Mouse (Mus musculus): Measurements from ENCODE around the gene Rangap1. TPM values are rescaled to one million over a fixed set of nuclear protein-coding genes. Genes with fewer than 3 reads are reported as not detected.
A peak's percentile ranks its signal among the peaks of the same experiment; 100 is the strongest.
"Not testable (repeated sequence)": the region's sequence is repeated elsewhere in the genome, so short reads cannot be mapped to it uniquely, and the experiment has no call there.

Gene Rangap1
- total RNA-seq, 2 experiments from 2014 or later: 53.6 to 62.6 TPM

GRCm38 (mm10) chr15:81745601-81746114 is 328 bp upstream of the Rangap1 start:
- peak; percentile 46 to 55 for DNase-seq (ENCODE audit: low spot score in 2 of 2)

DNA sequence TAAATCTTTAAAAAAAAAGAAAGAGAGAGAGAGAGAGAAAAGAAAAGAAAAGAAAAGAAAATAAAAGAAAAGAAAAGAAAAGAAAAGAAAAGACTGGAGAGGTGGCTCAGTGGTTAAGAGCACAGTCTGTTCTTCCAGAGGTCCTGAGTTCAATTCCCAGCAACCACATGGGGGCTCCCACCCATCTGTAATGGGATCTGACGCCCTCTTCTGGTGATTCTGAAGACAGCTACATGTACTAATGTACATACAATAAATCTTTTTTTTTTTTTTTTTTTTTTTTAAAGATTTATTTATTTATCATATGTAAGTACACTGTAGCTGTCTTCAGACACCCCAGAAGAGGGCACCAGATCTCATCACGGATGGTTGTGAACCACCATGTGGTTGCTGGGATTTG is 3.0 kb downstream of the Rangap1 start:
- DNase-seq (ENCODE audit: low spot score in 2 of 2): not testable (repeated sequence)

GRCm38 (mm10) chr15:81739924-81740323 is 5.4 kb downstream of the Rangap1 start:
- no peak for DNase-seq (ENCODE audit: low spot score in 2 of 2)

GRCm38 (mm10) chr15:81739296-81739695 is 6.0 kb downstream of the Rangap1 start:
- no peak for DNase-seq (ENCODE audit: low spot score in 2 of 2)

DNA sequence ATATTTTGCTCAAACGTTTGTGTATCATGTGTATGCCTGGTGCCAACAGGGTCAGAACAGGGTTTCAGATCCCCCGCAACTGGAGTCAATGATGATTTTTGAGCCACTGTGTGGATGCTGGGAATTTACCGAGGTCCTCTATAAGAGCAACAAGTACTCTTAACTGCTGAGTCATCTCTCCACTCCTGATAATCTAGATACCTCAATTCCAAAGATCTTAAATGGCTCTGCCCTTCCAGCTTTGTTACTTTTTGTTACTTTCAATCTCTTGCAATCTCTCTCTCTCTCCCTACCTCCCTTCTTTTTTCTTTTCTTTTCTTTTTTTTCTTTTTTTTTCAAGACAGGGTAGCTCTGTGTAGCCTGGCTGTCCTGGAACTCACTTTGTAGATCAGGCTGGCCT is 10.3 kb downstream of the Rangap1 start:
- no peak for DNase-seq (ENCODE audit: low spot score in 2 of 2)

- peak; percentile 86 to 88 for DNase-seq (ENCODE audit: low spot score in 2 of 2)
These were observed 15.3 kb downstream of the Rangap1 start for GRCm38 (mm10) chr15:81729792-81730635.

- DNase-seq (ENCODE audit: low spot score in 2 of 2): peak in 1 of 2 experiments; percentile 11
These were observed 16.0 kb downstream of the Rangap1 start for GRCm38 (mm10) chr15:81729241-81729791.

- no peak for DNase-seq (ENCODE audit: low spot score in 2 of 2)
These were observed 19.4 kb downstream of the Rangap1 start for GRCm38 (mm10) chr15:81725965-81726364.

DNA sequence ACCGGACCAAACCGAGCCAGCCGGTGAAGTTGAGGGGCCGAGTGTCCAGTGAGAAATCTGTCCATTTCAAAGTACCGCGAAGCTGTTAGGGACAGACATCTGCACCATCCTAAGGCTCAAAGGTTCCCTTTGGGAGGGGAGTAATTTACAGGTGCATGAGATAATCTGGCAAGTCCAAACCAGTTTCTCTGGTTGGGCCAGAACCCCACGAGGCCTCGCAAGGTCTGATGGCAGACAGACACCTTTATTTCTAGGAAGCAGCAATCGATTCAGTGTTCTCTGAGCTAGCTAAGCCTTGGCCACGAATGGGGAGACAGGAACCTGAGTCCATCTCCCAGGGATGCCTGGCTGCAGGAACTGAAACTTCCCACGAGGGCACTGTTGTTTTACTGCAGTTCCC is 21.7 kb downstream of the Rangap1 start:
- DNase-seq (ENCODE audit: low spot score in 2 of 2): no peak

- no peak for DNase-seq (ENCODE audit: low spot score in 2 of 2)
These were observed 23.0 kb downstream of the Rangap1 start for GRCm38 (mm10) chr15:81722361-81722760.

- no peak for DNase-seq (ENCODE audit: low spot score in 2 of 2)
These were observed 26.2 kb downstream of the Rangap1 start for GRCm38 (mm10) chr15:81719139-81719531.

- no peak for DNase-seq (ENCODE audit: low spot score in 2 of 2)
These were observed 26.8 kb downstream of the Rangap1 start for GRCm38 (mm10) chr15:81718336-81719138.

GRCm38 (mm10) chr15:81713742-81714141 is 31.6 kb downstream of the Rangap1 start:
- DNase-seq (ENCODE audit: low spot score in 2 of 2): no peak

DNA sequence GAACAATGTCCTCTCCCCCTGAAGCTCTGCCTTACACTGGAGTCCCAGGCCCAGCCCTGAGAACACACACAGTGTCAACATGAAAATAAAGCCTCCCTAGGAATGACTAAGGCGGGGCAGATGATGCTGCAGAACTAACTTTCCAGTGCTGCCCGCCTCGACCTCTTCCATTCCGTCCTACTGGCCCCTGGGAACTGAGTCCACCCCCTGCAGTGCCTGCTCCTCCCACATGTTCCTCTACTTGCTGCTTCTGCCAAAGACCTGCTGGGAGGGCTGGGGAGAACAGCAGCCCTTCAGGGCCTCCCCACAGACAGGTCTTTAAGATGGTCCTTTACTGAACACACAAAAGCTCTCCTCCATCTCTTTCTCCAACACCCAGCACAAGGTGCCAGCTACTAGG is 34.5 kb downstream of the Rangap1 start:
- DNase-seq (ENCODE audit: low spot score in 2 of 2): no peak

DNA sequence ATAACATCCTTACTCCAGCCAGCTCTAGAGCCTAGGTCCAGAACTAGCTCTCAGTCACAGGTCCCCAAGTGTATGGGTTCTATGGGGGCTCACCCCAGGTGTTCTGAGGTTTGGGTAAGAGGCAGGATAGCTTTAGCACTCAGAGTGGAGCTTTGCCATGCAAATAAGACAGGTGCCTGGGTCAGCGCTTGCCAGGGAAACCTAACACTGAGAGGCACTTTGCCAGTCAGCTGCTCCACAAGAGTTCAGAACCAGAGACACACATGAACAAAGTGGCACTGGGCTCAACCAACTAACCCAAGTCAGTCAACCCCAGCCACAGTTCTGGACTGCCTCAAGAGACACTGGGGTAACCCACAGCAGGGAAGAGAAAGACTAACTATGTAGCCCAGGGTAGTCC is 35.6 kb downstream of the Rangap1 start:
- DNase-seq (ENCODE audit: low spot score in 2 of 2): no peak

- no peak for DNase-seq (ENCODE audit: low spot score in 2 of 2)
These were observed 36.3 kb downstream of the Rangap1 start for GRCm38 (mm10) chr15:81708991-81709390.

GRCm38 (mm10) chr15:81703094-81703489 is 42.2 kb downstream of the Rangap1 start:
- no peak for DNase-seq (ENCODE audit: low spot score in 2 of 2)

GRCm38 (mm10) chr15:81702306-81703093 is 42.8 kb downstream of the Rangap1 start:
- no peak for DNase-seq (ENCODE audit: low spot score in 2 of 2)

DNA sequence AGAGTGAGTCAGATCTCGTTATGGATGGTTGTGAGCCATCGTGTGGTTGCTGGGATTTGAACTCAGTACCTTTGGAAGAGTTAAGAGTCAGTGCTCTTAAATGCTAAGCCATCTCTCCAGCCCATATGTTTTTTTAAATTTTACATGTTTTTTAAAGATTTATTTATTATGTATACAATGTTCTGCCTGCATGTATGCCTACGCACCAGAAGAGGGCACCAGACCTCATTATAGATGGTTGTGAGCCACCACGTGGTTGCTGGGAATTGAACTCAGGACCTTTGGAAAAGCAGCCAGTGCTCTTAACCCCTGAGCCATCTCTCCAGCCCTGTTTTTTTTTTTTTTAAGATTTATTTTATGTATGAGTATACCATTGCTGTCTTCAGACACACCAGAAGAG is 44.0 kb downstream of the Rangap1 start:
- not testable (repeated sequence) for DNase-seq (ENCODE audit: low spot score in 2 of 2)

GRCm38 (mm10) chr15:81700601-81701000 is 44.7 kb downstream of the Rangap1 start:
- DNase-seq (ENCODE audit: low spot score in 2 of 2): no peak

DNA sequence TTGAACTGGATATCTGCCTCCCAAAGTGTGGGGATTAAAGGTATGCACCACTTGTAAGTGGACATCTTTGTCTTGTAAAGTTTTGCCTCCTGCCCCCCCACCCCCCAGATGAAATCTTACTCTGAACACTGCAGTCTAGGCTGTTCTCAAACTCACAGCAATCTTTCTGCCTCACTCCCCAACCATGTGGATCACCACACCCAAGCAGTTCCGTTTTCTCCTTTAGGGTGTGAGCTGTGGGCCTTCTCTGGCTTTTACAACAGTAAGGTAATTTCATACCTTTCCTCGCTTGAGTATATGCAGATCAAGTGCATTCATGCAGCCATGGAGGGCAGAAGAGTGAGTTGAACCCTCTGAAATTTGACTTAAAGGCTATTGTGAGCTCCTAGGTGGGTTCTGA is 45.2 kb downstream of the Rangap1 start:
- DNase-seq (ENCODE audit: low spot score in 2 of 2): no peak
